Mouse (Mus musculus) megakaryocyte, embryonic 14.5 days (primary cell): ENCODE results near the gene Gpx5. TPM values are rescaled to one million over a fixed set of nuclear protein-coding genes. Genes with fewer than 3 reads are reported as not detected.
A peak's percentile ranks its signal among the peaks of the same experiment; 100 is the strongest.

Experiments used
- H3K27me3 ChIP-seq: replicated peaks from 2 replicates; pipeline ENCODE3; 2012; ENCODE audit warnings: inconsistent platforms
- H3K36me3 ChIP-seq: replicated peaks from 2 replicates; pipeline ENCODE3; 2012; ENCODE audit warnings: low read length, inconsistent platforms, mixed read lengths
- H3K4me1 ChIP-seq: 2 replicates; pipeline ENCODE4 v1.6.1; 2012; ENCODE audit warnings: inconsistent platforms
- H3K4me3 ChIP-seq: replicated peaks from 2 replicates; pipeline ENCODE3; 2012; ENCODE audit warnings: moderate library complexity, mild to moderate bottlenecking, inconsistent platforms
- H3K9me3 ChIP-seq: 2 replicates; pipeline ENCODE4 v1.6.1; 2012; ENCODE audit warnings: inconsistent platforms
- FLI1 ChIP-seq: IDR thresholded peaks from 2 replicates; pipeline ENCODE4 v1.6.1; 2012; ENCODE audit warnings: low read length, inconsistent platforms, mixed read lengths
- GATA1 ChIP-seq: IDR thresholded peaks from 3 replicates; pipeline ENCODE4 v1.6.1; 2012; ENCODE audit warnings: mixed read lengths, low read length, inconsistent platforms, borderline replicate concordance
- polyA plus RNA-seq: library from polyadenylated mRNA; stranded (reverse); fragments of >175 nt; gene quantifications from 2 replicates; pipeline ENCODE4 v1.2.3, GENCODE M21; 2012; ENCODE audit warnings: low replicate concordance; ENCODE audit not compliant: insufficient read depth

The Gpx5 gene
- polyA plus RNA-seq, result not detected in 2 replicates

DNA sequence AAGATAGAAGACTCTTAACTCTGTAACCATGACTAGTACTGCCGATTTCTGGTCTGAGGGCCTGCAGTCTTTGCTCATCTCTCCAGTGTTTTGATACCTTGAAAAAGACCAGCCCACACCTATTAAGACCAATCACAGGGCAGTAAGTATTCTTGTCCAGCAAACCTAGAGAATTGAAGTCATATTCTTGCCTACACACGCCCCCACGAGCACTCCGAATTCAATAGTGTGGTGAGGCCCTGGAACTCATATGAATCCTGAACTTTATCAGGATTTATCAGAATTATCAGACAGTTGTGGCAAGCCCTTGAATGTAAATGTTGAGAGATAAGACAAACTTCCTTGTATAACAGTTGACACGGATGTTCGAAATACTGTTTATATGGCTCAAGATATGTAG, at the start of gene Gpx5:
Gene Gpx5, minus strand, starts transcription at position 101 of the 400 bp plus-strand sequence.
- H3K9me3 ChIP-seq, result peaks cover 3% of the 10 kb centered on the region; the same call in 1 of the 2 replicates
- H3K27me3 ChIP-seq, result peaks cover 27% of the 10 kb centered on the region

DNA sequence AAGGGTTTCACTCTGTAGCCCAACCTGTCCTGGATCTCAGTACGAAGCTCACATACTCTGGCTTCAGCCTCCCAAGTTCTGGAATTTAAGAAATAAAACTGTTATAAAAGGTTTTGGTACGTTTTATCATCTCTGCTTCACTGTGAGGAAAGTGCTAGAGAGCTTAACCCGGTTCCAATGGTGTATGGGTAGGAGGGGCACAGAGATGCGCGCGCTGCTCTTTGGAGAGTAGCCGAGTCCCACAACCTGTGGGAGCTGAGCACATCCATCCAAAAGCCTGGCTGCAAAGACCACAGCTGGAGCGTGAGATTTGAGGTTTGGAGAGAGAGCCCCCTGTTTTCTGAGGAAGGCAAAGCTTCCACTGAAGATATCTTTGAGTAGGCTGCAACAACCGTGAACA, 34.9 kb upstream of the Gpx5 start:
- Histone ChIP-seq H3K36me3 (no peaks in the 10 kb centered on the region), H3K27me3 (peaks cover 57% of the 10 kb centered on the region), H3K4me3 (no peak overlapping the region), H3K9me3 (peaks cover 11% of the 10 kb centered on the region), H3K4me1 (peaks cover 14% of the 10 kb centered on the region)
- no peak for TF ChIP-seq GATA1
- no peak for TF ChIP-seq FLI1

More for the DNA sequence above, at the start of gene Gpx5:
- Histone ChIP-seq H3K4me1 (no peaks in the 10 kb centered on the region), H3K36me3 (no peaks in the 10 kb centered on the region), H3K4me3 (no peak within 1 kb of the TSS)
- TF ChIP-seq FLI1 (no peak), GATA1 (no peak)

DNA sequence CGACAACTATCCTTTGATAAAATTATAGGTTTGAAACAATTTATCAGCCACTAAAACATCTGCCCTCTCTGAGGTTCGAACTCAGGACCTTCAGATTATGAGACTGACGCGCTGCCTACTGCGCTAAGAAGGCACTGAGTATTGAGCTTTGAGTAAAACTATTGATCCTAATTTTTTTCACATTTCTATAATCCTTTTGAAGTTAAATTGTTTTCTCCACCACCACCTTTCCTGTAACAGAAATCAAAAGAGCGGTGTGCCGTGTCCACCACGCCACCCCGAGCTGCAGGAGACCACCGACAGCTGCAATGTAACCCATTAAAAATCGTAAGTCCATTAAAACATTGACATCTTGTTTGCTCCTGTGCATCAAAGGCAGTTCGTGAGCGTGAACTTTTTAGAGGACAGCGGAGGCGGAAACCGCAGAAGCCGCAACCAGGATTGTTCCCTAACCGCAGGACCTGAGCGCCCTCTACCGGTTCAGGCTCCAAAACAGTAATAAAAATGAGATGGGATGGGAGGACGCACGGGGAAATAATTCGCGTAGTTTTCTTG, 34.2 kb upstream of the Gpx5 start:
- Histone ChIP-seq H3K36me3 (no peaks in the 10 kb centered on the region), H3K27me3 (peaks cover 63% of the 10 kb centered on the region), H3K4me1 (peaks cover 20% of the 10 kb centered on the region), H3K9me3 (peaks cover 11% of the 10 kb centered on the region), H3K4me3 (peak overlapping the region; percentile 86)
- TF ChIP-seq GATA1, result no peak
- no peak for TF ChIP-seq FLI1

DNA sequence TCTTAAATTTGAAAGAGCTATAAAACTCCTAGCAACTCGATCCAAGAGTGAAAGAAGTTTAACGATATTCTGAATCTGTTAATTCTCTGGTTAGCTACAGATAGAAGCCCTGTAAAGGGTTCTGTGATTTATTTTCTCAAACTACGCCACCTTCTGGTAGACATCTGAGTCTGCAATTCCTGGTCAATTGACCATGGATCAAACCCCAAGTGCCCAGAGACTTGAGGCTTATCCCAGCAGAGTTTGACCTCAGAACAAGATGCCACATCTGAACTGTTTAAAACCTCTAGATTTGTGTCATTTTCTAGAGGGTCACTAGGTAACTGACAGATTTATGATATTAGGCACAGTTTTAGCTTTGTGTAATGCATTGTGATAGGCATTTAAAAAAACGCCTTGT, 33.7 kb upstream of the Gpx5 start:
- Histone ChIP-seq H3K27me3 (peaks cover 67% of the 10 kb centered on the region), H3K4me3 (no peak overlapping the region), H3K4me1 (peaks cover 21% of the 10 kb centered on the region), H3K36me3 (no peaks in the 10 kb centered on the region), H3K9me3 (peaks cover 11% of the 10 kb centered on the region)
- TF ChIP-seq FLI1 (no peak), GATA1 (no peak)

DNA sequence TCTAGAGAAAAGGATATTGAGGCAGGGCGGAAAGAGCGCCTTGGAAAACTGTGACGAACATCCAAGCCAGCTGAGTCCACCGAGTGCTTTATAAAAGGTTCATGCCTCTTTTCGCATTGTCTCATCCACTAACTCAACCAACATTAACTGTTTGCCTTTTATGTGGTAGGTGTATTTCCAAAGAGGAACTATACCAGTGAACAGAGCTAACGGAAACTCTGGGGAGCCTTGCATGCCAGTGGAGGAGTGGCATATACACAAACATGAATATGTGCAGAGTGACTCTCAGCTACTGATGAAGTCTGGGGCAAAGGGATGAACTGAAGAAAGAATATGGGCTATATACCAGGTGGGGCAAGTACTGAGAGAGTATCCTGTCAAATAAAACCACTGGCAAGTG, 30.9 kb upstream of the Gpx5 start:
- peaks cover 35% of the 10 kb centered on the region for H3K4me1 ChIP-seq

DNA sequence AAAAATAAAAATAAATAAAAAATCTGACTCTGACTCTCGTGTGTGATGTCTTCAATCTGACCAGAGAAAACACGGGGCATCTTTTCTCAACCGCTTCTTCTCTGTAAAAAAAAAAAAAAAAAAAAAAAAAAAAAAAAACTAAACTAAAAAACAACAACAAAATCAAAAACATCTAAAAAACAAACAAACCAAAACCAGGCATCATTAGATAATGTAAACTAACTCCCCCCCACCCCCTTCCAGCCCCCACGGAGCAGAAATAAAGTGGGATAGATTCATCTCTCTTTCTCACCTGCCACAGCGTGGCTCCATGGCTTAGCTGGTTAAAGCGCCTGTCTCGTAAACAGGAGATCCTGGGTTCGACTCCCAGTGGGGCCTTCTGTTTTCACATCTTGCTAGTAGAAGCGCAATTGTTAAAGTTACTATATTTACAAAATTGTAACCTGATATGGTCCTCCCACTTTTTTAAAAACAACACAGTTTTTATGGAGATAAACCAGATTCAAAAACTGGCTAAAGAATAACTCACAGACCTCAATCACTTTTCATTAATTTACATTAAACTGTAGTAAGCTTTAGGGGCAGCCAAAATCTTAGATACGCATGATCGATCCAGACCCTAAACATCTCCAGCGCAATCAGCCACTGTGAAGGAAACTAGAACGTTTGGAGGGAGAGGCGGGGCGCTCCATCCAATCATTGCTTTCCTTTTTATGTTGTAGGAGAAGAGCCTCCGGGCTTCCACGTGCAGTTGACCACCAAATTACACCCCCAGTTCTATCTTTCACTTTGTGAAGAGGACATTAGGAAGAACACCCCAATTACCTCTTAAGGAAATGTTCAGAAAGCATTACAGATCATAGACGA, 30.2 kb upstream of the Gpx5 start:
- H3K36me3 ChIP-seq, result no peaks in the 10 kb centered on the region
- H3K4me1 ChIP-seq, result peaks cover 35% of the 10 kb centered on the region
- peaks cover 73% of the 10 kb centered on the region for H3K27me3 ChIP-seq
- peaks cover 3% of the 10 kb centered on the region; the same call in 1 of the 2 replicates for H3K9me3 ChIP-seq
- TF ChIP-seq GATA1 (no peak), FLI1 (no peak)
- H3K4me3 ChIP-seq, result no peak overlapping the region

More for the DNA sequence above, 30.9 kb upstream of the Gpx5 start:
- peaks cover 77% of the 10 kb centered on the region for H3K27me3 ChIP-seq
- no peak overlapping the region for H3K4me3 ChIP-seq
- no peaks in the 10 kb centered on the region for H3K36me3 ChIP-seq
- TF ChIP-seq FLI1 (no peak), GATA1 (no peak)
- H3K9me3 ChIP-seq, result peaks cover 8% of the 10 kb centered on the region

DNA sequence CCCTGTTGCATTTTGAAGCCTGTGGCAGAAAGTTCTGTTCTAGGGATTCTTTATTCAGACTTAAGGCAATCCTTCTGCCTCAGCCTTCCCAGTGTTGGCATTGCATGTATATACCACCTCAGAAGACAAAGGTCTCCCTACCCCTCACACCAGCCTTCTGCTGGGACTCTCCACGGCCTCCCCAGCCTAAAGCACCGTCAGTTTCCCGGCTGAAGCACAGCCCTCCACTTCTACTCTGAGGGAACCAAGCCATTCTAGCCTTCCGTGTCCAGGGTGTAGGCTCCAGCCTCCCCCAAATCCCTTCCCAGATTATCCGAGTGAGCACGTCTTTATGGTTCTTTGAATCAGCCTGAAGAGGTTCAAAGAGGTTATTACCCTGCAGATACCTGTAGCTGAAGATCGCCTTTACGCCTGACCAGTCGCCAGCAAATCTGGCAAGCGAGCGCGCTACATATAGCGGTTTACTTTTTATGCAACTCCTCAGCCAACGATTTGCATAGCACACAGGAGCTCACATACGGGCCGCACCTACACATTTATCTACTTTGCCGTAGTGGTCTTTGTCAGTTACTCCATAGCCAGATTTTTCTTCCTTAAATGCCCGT, 29.5 kb upstream of the Gpx5 start:
- TF ChIP-seq FLI1 (no peak), GATA1 (no peak)
- H3K4me3 ChIP-seq, result peak overlapping the region; percentile 3
- H3K27me3 ChIP-seq, result peaks cover 71% of the 10 kb centered on the region
- H3K4me1 ChIP-seq, result peaks cover 29% of the 10 kb centered on the region
- no peaks in the 10 kb centered on the region for H3K36me3 ChIP-seq
- H3K9me3 ChIP-seq, result peaks cover 3% of the 10 kb centered on the region; the same call in 1 of the 2 replicates

DNA sequence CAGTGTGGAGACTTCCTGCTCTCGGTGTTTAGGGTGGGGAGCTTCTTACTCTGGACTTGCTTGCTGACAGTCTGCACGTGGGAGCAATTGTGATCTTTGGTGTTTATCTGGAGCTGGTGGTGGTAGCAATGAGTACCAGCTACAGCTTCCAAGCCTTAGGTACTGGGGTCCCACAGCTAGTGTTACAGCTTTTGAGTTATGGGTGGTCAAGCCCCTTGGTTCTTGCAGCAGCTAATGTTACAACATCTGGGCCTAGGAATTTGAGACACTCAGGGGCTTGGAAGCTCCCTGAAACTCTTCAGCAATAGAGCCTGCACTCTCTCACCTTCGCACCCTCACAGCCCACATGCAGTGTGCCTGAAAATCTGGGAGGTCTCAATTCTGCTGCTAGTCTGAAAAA, 27.7 kb upstream of the Gpx5 start:
- Histone ChIP-seq H3K4me1 (peaks cover 21% of the 10 kb centered on the region), H3K9me3 (peaks cover 3% of the 10 kb centered on the region; the same call in 1 of the 2 replicates), H3K36me3 (no peaks in the 10 kb centered on the region), H3K27me3 (peaks cover 67% of the 10 kb centered on the region), H3K4me3 (no peak overlapping the region)
- TF ChIP-seq FLI1 (no peak), GATA1 (no peak)

DNA sequence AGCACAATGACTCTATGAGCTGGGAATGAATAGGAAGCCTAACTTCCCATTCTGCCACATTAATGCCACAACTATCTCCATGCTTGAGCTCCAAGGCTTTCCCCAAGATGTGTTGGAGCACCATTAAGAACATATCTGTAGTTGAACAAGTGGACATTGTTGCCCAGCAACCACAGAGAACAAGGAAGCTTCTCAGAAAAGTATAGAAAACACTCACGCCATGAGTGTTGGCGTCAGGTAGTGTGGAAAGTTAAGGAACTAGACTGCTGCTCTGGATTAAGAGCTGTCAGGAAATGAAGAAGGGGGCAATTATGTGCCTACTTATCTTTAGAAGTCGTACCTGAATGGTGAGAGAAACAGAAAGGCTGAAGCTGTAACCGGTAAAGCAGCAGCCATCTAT, 21.4 kb upstream of the Gpx5 start:
- peaks cover 45% of the 10 kb centered on the region for H3K27me3 ChIP-seq
- TF ChIP-seq FLI1 (no peak), GATA1 (no peak)
- H3K9me3 ChIP-seq, result no peaks in the 10 kb centered on the region
- H3K36me3 ChIP-seq, result no peaks in the 10 kb centered on the region
- H3K4me1 ChIP-seq, result peaks cover 6% of the 10 kb centered on the region; the same call in 1 of the 2 replicates
- no peak overlapping the region for H3K4me3 ChIP-seq
